Mouse (Mus musculus) limb, embryonic 12.5 days (tissue): Measurements from ENCODE around the gene Atr. TPM values are rescaled to one million over a fixed set of nuclear protein-coding genes. Genes with fewer than 3 reads are reported as not detected.

Experiments used
- ATAC-seq: fragments of 200-750 bp; cut with Nextera tagmentation; 2 replicates; pipeline ENCODE4 v1.8.0; 2017; ENCODE audit warnings: low read depth, moderate TSS enrichment; ENCODE audit not compliant: insufficient number of reproducible peaks, insufficient read depth, low FRiP score, low TSS enrichment
- H3K27ac ChIP-seq: fragments of 300-500 bp; sonication (generic); 2 replicates; pipeline ENCODE4 v1.5.1; 2016; ENCODE audit warnings: mild to moderate bottlenecking, moderate library complexity
- H3K27me3 ChIP-seq: fragments of 300-500 bp; sonication (generic); 2 replicates; pipeline ENCODE4 v1.6.1; 2016; ENCODE audit warnings: mild to moderate bottlenecking, moderate library complexity
- H3K36me3 ChIP-seq: fragments of 300-500 bp; sonication (generic); 2 replicates; pipeline ENCODE4 v1.6.1; 2016; ENCODE audit warnings: mild to moderate bottlenecking, moderate library complexity
- H3K4me1 ChIP-seq: fragments of 300-500 bp; sonication (generic); replicated peaks from 2 replicates; pipeline ENCODE4 v1.6.1; 2016
- H3K4me2 ChIP-seq: fragments of 300-500 bp; sonication (generic); 2 replicates; pipeline ENCODE4 v1.6.1; 2016; ENCODE audit warnings: mild to moderate bottlenecking, moderate library complexity
- H3K4me3 ChIP-seq: fragments of 300-500 bp; sonication (generic); replicated peaks from 2 replicates; pipeline ENCODE4 v1.5.1; 2016; ENCODE audit warnings: mild to moderate bottlenecking
- H3K9ac ChIP-seq: fragments of 300-500 bp; sonication (generic); replicated peaks from 2 replicates; pipeline ENCODE4 v1.6.1; 2016; ENCODE audit warnings: mild to moderate bottlenecking, moderate library complexity
- H3K9me3 ChIP-seq: fragments of 300-500 bp; sonication (generic); 2 replicates; pipeline ENCODE4 v1.6.1; 2016; ENCODE audit warnings: mild to moderate bottlenecking, moderate library complexity
- WGBS: fragments of 180-500 bp; shearing (Covaris S2); methylation state at CpG from one replicate; pipeline ENCODE4 v1.1.7; 2016; 5-methylcytosine and 5-hydroxymethylcytosine counted together
- polyA plus RNA-seq: library from polyadenylated mRNA; unstranded; fragments of >200 nt; fragmentation: Nextera tagmentation; extraction: Ambion mirVana; gene quantifications from 2 replicates; pipeline ENCODE4 v1.2.1, GENCODE M21; 2016

Gene Atr
- polyA plus RNA-seq, 1 experiment from 2014 or later = 28.6 TPM

DNA sequence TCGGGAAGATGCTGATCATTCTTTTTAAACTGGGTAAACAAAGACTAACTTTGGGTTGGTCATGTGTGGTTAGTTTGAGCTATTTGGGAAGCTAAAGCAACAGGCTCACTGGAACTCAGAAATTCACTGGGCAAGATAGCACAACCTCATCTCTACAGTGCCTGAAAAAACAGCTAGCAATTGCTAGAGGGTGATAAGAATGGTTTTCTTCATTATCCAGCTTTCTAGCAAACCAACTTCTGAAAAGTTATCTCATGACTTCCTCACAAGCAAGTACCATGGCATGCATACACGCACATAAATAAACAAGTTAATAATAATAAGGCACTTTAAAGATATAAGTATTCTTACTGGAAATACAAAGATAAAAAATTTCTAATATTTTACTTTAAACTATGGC lies 120.9 kb downstream of the Atr start:
- Histone ChIP-seq H3K4me3 (no peak overlapping the region), H3K4me1 (no peaks in the 10 kb centered on the region), H3K9me3 (no peaks in the 10 kb centered on the region), H3K4me2 (no peak overlapping the region), H3K27me3 (no peaks in the 10 kb centered on the region), H3K27ac (no peak overlapping the region), H3K9ac (no peak overlapping the region), H3K36me3 (peaks cover 70% of the 10 kb centered on the region)
- no peak for ATAC-seq
- 95% methylated on average over 2 of the region's 2 CpGs for WGBS

DNA sequence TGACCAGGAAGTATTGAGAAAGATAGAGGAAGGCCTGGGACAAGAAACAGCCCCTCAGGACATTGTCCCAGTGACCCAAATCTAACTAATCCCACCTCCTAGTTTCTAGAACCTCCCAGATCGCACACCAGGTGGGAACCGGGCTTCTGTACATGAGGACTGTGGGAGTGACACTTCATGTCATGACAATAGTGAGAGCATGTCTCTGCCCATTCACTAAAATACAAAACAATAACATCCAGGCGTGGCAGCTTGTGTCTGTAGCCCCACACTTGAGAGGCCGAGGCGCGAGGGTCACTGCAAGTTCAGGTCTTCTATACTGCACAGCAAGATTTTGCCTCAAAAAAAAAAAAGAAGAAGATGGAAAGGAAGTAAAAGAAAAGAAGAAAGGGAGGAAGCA lies 122.5 kb downstream of the Atr start:
- Histone ChIP-seq H3K27ac (no peak overlapping the region), H3K9ac (no peak overlapping the region), H3K36me3 (peaks cover 76% of the 10 kb centered on the region), H3K9me3 (no peaks in the 10 kb centered on the region), H3K4me1 (no peaks in the 10 kb centered on the region), H3K4me2 (no peak overlapping the region), H3K27me3 (no peaks in the 10 kb centered on the region), H3K4me3 (no peak overlapping the region)
- no peak for ATAC-seq
- WGBS = 92% methylated on average over 6 of the region's 6 CpGs

DNA sequence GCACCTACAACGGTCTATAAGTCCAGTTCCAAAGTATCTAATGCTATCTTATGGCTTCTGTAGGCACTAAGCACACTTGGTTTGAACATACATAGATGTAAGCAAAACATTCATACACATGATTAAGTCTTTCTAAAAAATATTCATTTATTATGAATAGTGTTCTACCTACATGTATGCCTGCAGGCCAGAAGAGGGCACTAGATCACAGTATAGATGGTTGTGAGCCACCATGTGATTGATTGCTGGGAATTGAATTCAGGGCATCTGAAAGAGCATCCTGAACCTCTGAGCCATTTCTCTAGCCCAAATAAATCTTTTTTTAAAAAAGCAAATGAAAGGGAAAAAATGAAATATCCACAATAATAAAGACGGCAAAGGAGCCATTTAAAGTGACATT lies 134.9 kb downstream of the Atr start:
- Histone ChIP-seq H3K9me3 (no peaks in the 10 kb centered on the region), H3K27me3 (no peaks in the 10 kb centered on the region), H3K27ac (no peak overlapping the region), H3K9ac (no peak overlapping the region), H3K36me3 (peaks cover 63% of the 10 kb centered on the region), H3K4me2 (no peak overlapping the region), H3K4me3 (no peak overlapping the region), H3K4me1 (no peaks in the 10 kb centered on the region)
- ATAC-seq = no peak
- WGBS = over 99% methylated on average over 2 of the region's 2 CpGs

Other genes with a start within 250 kb of the Atr start
- 10.4 and 12.8 TPM in 2 replicates for gene Pcolce2, start 220.0 kb upstream of the Atr start, polyA plus RNA-seq
- gene Trpc1, start 107.2 kb upstream of the Atr start, polyA plus RNA-seq = 3.8 and 4.5 TPM in 2 replicates
- 5.1 and 5.5 TPM in 2 replicates for gene Pls1, start 12.3 kb upstream of the Atr start, polyA plus RNA-seq
- gene Xrn1, start 97.2 kb downstream of the Atr start, polyA plus RNA-seq = 25.0 and 29.2 TPM in 2 replicates